Comparison of ENCODE assay signal across 8 mouse cellular contexts in the genomic region with DNA sequence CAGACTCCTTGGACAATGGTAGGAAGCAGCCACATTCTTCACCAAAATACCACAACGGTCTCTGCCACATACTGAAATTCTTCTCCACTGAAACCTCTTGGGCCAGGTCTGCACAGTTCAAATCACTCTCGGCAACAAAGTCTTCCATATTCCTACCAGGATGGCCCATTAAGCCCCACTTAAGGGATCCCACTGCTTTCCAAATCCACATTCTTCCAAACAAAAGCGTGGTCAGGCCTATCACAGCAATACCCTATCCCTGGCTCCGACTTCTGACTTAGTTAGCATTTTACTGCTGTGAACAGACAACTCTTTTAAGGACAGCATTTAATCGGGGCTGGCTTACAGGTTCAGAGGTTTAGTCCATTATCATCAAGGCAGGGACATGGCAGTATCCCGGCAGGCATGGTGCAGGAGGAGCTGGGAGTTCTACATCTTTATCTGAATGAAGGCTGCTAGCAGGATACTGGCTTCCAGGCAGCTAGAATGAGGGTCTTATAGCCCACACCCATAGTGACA. TPM values are rescaled to one million over a fixed set of nuclear protein-coding genes. Genes with fewer than 3 reads are reported as not detected.
DNase-seq lines count a peak whose midpoint lies in the region; ATAC-seq and TF ChIP-seq lines count a peak whose summit lies in the region.

A gene (minus strand): TSS at position 469 of the 519 bp plus-strand sequence.

- TF ChIP-seq POLR2A in olfactory bulb, adult 2 months (IDR thresholded peaks at IDR 0.05; ENCODE audit: insufficient read depth, low read depth, low read length): no peak

- ATAC-seq in frontal cortex, adult (ENCODE audit: low TSS enrichment): no peak

- no peaks in the 10 kb centered on the region for H3K4me1 ChIP-seq in olfactory bulb, adult 2 months (ENCODE audit: control insufficient read depth, insufficient read depth, low read length)

- TF ChIP-seq CTCF in olfactory bulb, adult 2 months (IDR thresholded peaks at IDR 0.05; ENCODE audit: insufficient read depth, low read depth, low read length): no peak

- no peak within 1 kb of the TSS for H3K27ac ChIP-seq in olfactory bulb, adult 2 months (ENCODE audit: insufficient read depth, low read depth, low read length)

- 82% methylated on average over 6 of the region's 6 CpGs for WGBS in olfactory bulb, adult 2 months

- no peak within 1 kb of the TSS for H3K4me3 ChIP-seq in olfactory bulb, adult 2 months (ENCODE audit: insufficient read depth, low read depth, low read length)

- no peak for DNase-seq in left cerebral cortex, adult 18-20 months (ENCODE audit: low spot score in 2 of 2)
- no peak for DNase-seq in left cerebral cortex, adult 11 months (ENCODE audit: low spot score)
- no peak for DNase-seq in adrenal gland, adult 8-10 months
- DNase-seq in heart, adult 8-10 months (ENCODE audit: low spot score): no peak
- DNase-seq in layer of hippocampus, postnatal 36 days: no peak
- DNase-seq in yolk sac, embryonic 10.5 days (ENCODE audit: low spot score): no peak

RNA-seq across cellular contexts. Expression of the gene that starts here (rescaled TPM):
- total RNA-seq in left cerebral cortex, adult 18-20 months (2021): 10 to 100 TPM; 30.2 to 34.8 TPM
- total RNA-seq in adrenal gland, adult 8-10 months (2022): 10 to 100 TPM; 28.6 to 52.7 (median 36.6) TPM
- total RNA-seq in heart, adult 8-10 months (2022): 10 to 100 TPM in 3 of 4 experiments, 1 to 10 TPM in 1; 6.4 to 16.6 (median 13.0) TPM
- 10 to 100 TPM; 36.2 to 38.3 TPM for total RNA-seq in layer of hippocampus, postnatal 36 days (2021)
- polyA plus RNA-seq in olfactory bulb, adult 2 months (2012; ENCODE audit: insufficient read depth, insufficient read length, low replicate concordance, missing spikeins): not detected in 2 replicates
